Mouse (Mus musculus) cerebellum, adult 2 months (tissue): Measurements from ENCODE around the gene Wdr27.

Experiments used
- CTCF ChIP-seq: fragments of 200-500 bp; IDR thresholded peaks from 2 replicates; pipeline ENCODE4 v1.5.1; 2011; ENCODE audit warnings: low read depth, mild to moderate bottlenecking, control low read depth, low read length, moderate library complexity, borderline replicate concordance; ENCODE audit not compliant: insufficient read depth
- POLR2A ChIP-seq: fragments of 200-500 bp; IDR thresholded peaks from 2 replicates; pipeline ENCODE4 v1.6.1; 2011; ENCODE audit warnings: low read length, control low read depth, borderline replicate concordance; ENCODE audit not compliant: insufficient read depth

DNA sequence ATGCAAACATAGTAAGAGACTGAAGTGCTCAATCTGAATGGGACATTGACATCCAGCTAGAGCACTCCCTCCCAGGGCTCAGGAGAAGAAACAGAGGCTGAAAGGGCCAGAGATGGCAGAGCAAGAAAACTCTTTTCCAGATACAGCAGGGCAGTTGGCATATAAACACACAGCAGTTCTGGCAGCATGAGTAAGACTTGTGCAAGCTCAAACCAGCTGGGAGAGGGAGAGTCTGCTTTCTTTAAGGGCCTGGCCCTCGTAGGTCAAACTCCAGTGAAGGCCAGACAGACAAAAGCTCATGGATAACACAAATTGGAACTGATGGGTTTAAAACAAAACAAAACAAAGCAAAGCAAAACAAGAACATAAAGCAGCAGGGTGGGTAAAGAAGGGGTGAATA is 36.3 kb downstream of the Wdr27 start:
- TF ChIP-seq CTCF (no peak), POLR2A (no peak)
